Mouse (Mus musculus): Measurements from ENCODE around the gene Fam83b.

Gene Fam83b

GRCm38 (mm10) chr9:76566515-76567280 lies at the start of gene Fam83b:
Gene Fam83b (minus strand): TSS chr9:76567116.
- peak; percentile 22 for DNase-seq (ENCODE audit: extremely low spot score, low read depth, low spot score)

DNA sequence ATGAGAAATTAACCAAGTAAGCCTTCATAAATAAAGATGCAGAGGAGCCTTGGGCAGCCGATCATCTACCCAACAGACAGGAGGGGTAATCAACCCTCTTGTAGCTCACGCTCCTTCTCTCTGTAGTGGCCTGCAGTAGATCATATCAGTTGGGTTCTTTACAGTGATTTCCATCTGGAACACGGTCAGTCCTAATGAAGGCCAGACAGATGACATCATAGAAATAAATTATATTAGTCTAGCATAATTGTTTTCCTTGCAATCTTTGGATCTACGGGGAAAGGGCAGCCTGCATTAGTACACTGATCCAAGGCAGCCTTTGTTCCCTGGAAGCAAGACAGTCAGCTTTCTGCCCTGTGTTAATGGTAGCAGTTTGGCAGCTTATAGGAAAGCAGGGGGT lies 47.2 kb upstream of the Fam83b start:
- no peak for DNase-seq (ENCODE audit: extremely low spot score, low read depth, low spot score)

GRCm38 (mm10) chr9:76603744-76604143 lies 36.8 kb upstream of the Fam83b start:
- DNase-seq (ENCODE audit: extremely low spot score, low read depth, low spot score), result no peak

DNA sequence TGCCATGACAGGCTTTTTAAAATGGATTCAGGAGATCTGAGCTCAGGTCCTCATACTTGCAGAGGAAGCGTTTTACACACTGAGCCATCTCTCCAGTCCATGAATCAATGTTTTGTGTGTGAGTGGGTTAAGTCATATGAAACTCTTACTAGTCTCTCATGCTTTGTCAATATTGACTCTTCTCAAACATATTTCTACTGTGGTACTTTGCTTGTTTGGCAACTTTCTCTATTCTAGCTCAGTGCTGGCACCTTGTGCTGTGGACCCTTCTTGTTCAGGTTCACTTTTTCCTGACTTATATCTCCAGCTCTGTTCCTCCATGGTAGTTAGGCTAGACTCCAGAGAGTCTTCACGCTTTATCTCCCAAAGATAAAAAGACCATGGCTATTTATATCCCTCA lies 36.0 kb upstream of the Fam83b start:
- DNase-seq (ENCODE audit: extremely low spot score, low read depth, low spot score), result no peak

DNA sequence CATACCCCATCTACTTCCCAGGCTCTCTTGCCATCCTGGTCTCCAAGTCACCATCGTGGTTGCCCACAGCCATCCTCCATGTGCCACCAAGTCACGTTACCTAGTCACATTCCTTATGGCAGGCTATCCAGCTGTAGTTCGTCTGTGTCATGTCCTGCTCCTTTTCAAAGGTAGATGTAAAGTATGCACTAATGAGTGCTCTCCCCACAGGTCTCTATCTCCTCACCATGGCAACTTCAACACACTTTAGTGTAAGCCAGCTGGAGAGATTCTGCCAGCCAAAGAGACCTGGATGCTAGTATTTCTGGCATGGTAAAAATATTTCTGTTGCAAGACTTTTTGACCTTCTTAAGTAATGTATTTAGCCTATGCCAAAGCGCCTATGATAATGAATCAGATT lies 30.5 kb upstream of the Fam83b start:
- no peak for DNase-seq (ENCODE audit: extremely low spot score, low read depth, low spot score)

- no peak for DNase-seq (ENCODE audit: extremely low spot score, low read depth, low spot score)
These were observed 26.9 kb upstream of the Fam83b start for GRCm38 (mm10) chr9:76593841-76594240.

DNA sequence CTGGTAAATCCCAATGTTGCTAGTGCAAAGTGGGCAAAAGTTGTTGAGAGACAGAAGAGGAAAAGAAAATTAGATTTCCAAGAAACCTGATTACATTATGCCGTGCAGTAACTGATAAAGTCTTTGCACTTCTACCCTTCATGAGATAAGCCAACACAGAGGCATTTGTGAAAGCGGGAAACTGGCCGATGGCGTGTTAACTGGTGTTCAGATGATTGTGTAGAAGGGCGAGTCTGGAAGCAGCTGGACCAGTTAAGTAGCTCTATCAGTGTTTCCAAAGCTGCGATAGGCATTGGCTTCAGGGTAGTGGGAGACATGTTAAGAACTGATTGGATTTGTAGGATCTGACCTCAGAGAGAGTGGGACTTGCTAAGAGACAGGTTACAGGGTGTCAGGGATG lies 17.0 kb upstream of the Fam83b start:
- DNase-seq (ENCODE audit: extremely low spot score, low read depth, low spot score), result no peak

GRCm38 (mm10) chr9:76581966-76582365 lies 15.1 kb upstream of the Fam83b start:
- no peak for DNase-seq (ENCODE audit: extremely low spot score, low read depth, low spot score)

DNA sequence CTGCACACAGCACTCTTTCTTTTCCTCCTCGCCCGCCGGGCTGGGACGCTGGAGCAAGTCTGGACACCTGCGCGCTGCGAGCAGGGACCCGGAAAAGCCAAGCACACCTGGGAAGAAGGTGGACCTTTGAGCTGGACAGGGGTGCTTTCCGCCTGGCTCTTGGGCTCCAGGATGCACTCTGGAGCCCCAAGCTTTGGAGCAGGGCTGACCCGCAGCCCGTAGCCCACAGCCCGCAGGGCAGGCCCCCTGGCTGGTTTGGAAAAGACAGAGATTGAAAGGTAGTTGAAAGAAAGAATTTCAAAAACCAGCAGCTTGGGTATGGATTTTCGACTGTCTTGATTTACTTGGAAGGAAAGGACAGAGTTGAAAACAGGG lies 352 bp upstream of the Fam83b start:
- no peak for DNase-seq (ENCODE audit: extremely low spot score, low read depth, low spot score)

- DNase-seq (ENCODE audit: extremely low spot score, low read depth, low spot score), result no peak
These were observed 1.3 kb downstream of the Fam83b start for GRCm38 (mm10) chr9:76565656-76566055.

DNA sequence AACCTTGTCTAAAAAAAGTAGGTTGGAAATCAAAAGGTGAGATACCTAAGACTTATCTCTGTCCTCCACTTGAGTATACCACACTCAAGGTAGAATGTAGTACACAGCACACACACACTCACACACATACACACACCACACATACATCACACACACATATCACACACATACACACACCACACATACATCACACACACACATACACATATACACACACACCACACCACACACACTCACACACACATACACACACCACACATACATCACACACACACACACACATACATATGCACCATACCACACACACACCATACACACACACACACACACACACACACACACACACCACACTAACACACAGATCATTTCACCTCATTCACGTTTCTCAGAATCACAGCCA lies 2.8 kb downstream of the Fam83b start:
- DNase-seq (ENCODE audit: extremely low spot score, low read depth, low spot score), result no peak

GRCm38 (mm10) chr9:76562794-76563193 lies 4.1 kb downstream of the Fam83b start:
- no peak for DNase-seq (ENCODE audit: extremely low spot score, low read depth, low spot score)

GRCm38 (mm10) chr9:76559240-76559639 lies 7.7 kb downstream of the Fam83b start:
- no peak for DNase-seq (ENCODE audit: extremely low spot score, low read depth, low spot score)

- no peak for DNase-seq (ENCODE audit: extremely low spot score, low read depth, low spot score)
These were observed 13.2 kb downstream of the Fam83b start for GRCm38 (mm10) chr9:76553758-76554157.

DNA sequence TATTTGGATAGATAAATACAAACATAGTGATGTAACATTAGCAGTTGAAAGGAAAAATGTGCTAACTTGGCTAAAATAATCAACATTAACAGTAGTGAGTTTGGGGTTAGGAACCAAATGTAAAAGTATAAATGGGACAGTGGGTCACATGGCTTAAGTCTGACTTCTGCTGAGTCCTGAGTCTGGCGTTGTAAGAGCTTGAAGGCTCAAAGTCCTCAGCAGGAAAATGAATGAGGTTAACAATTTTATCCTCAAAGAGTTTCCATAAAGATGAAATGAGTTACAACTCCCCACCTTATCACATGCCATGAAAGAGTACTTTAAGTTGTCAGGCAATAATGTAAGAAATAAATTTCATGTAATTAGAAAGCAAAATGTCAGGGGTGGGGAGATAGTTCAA lies 13.8 kb downstream of the Fam83b start:
- no peak for DNase-seq (ENCODE audit: extremely low spot score, low read depth, low spot score)

DNA sequence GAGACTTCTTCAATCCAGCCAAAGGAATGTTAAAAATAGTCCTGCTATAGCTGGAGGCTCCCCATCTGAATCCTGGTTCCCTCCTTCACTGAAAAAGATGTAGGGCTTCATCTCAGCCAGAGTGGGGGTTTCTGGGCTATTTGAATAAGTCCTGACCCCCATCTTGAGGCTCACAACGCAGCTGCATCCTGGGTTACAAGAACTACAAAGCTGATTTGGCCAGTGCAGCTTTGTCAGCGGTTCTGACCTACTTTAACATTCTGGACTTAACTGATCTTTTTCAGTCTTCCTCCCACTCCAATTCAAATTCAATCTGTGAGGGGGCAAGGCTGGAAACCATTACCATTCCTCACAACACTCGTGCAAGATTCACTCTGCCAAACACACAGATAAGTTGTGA lies 20.2 kb downstream of the Fam83b start:
- no peak for DNase-seq (ENCODE audit: extremely low spot score, low read depth, low spot score)

DNA sequence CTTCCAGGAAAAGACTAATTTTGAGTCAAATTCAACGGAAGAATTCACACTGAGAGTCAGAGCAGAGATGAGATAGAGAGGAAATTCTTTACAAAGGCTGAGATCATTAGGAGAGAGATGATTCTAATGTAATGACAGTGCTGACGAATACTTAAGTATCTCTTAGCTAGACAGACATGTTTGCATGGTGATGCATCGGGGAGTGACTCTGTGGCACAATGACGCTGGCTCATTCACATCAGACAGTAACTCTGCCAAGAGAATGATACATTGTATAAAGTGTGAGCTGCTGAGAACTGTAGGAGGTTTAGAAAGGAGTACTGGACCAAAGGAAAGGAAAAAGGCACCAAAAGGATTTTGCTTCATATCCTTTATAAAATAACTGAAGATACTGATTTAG lies 26.2 kb downstream of the Fam83b start:
- DNase-seq (ENCODE audit: extremely low spot score, low read depth, low spot score), result no peak

DNA sequence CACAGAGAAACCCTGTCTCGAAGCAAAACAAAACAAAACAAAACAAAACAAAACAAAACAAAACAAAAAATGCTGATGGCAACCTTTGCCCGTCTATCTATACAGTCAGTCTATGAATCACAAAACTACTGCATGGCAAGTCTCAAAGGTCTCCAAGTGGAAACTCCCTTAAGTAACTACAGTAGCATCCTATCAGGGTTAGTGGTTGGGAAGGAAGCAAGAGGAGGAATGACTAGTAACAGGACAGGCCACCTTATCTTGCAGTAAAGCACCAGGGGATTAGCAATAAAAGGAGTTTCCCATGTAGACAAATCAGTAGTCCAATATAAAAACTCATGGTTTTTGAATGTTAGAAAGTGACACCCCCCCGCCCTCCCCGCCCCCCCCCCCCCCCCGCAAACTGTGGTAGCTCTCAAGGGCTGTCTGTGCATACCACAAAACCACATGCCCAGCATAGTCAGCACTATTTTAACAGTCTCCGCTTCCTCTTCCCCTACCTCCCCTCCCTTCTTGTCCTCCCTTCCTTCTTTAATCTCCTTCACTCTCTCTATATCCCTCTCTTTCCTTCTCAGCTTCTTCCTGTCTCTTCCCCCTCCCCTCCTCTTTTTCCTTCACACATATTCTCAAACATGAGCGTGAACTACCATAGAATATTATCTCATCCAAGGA lies 26.8 kb downstream of the Fam83b start:
- DNase-seq (ENCODE audit: extremely low spot score, low read depth, low spot score), result no peak

- no peak for DNase-seq (ENCODE audit: extremely low spot score, low read depth, low spot score)
These were observed 27.6 kb downstream of the Fam83b start for GRCm38 (mm10) chr9:76539271-76539670.

- no peak for DNase-seq (ENCODE audit: extremely low spot score, low read depth, low spot score)
These were observed 30.9 kb downstream of the Fam83b start for GRCm38 (mm10) chr9:76536032-76536431.

DNA sequence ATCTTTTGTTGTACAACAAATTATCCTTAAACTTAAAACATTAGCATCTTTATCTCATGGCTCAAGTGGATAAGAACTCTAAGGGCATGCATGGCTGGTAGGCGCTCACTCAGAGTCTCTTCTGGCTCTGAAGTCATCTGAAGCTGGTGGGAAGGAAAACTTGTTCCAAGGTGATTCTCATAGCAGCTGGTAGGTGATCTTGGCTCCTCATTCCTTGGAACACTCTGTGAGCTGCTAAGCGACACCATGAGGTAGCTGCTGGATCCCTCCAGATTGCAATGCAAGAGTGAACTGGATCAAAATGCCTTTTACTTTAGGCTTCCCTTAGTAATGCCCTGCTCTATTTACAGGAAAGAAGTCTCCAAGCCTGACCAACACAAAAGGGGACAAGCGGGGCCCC lies 34.5 kb downstream of the Fam83b start:
- no peak for DNase-seq (ENCODE audit: extremely low spot score, low read depth, low spot score)

DNA sequence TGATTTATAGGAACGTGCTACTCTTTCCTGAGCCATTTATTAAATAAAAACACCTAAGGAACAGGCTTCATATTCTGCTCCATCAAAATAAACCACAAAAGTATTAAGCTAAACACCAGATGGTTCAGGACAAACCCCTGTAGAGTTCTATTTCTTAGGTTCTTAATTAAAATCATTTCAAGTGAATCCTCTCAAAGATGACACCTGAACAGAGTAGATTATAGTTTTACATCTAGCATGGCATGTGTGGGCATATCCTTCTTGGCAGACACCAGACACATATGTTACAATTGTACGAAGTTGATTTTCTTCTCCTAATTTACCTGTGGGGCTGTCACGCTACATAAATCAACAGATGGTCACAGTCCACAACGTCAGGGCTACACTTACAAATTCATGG lies 35.5 kb downstream of the Fam83b start:
- no peak for DNase-seq (ENCODE audit: extremely low spot score, low read depth, low spot score)

GRCm38 (mm10) chr9:76525592-76525991 lies 41.3 kb downstream of the Fam83b start:
- no peak for DNase-seq (ENCODE audit: extremely low spot score, low read depth, low spot score)
